Mouse (Mus musculus): ENCODE results near the gene Ninl. TPM values are rescaled to one million over a fixed set of nuclear protein-coding genes. Genes with fewer than 3 reads are reported as not detected.

Gene Ninl
- total and polyA plus RNA-seq, 3 experiments, result 3.6 to 7.5 (median 5.6) TPM

DNA sequence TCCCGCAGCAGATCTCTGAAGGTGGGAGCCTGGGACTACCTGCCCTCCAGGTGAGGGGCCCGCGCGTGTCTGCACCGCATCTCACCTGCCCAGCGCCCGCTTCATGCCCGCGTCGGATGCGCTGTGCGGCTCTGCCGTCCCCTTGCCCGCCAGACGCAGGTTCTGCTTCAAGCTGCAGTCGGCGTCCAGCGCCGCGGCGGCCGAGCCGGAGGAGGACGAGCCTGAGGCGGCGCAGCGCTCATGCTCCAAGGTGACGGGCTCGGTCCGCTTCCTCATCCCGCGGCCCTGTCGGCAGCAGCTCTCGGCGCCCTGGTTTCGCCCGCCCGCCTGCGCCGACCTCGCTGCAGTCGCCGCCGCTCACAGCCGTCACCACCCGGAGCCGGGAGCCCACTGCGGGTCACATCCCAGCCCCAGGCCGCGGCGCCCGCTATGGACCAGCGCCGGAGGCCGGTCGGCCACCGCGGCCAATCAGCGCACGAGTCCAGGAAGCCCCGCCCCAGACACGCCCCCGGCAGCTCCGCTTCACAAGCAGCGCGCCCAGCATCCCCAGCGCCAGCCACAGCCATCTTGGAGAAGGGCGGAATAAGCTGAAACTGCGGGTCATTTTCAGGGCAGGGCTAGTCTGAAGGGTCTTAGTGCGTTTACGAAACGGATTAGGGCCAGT lies 134.8 kb downstream of the Ninl start, which contains the start of gene Abhd12:
TSS of gene Abhd12 (minus strand) at position 470 of the 664 bp plus-strand sequence.
- H3K27me3 ChIP-seq (ENCODE audit: insufficient read depth, low read length), result no peaks in the 10 kb centered on the region

DNA sequence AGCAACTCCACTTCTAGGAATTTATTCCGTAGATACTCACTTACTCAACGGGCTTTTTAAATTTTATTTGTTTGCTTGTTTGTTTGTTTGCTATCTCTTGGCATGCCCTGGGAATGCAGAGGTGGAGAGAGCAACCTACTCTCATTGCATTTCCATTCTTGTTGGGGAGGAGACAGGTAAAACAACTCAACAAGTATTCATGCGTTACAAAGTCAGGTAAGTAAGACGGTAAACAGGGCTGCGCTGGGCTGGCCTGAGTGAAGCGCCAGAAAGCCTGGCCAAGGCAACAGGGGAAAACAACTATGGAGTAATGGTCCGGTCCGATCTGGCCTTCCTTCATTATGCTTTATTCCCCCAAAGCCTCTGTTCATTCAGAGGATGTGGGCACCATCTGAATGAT lies 136.8 kb downstream of the Ninl start:
- Histone ChIP-seq H3K9me3 (replicated peaks) (no peaks in the 10 kb centered on the region), H3K27me3 (ENCODE audit: insufficient read depth, low read length) (no peaks in the 10 kb centered on the region), H3K4me3 (ENCODE audit: low read depth, low read length) (no peak overlapping the region), H3K36me3 (replicated peaks) (peaks cover 31% of the 10 kb centered on the region), H3K4me1 (ENCODE audit: insufficient read depth, low read depth, low read length) (peaks cover 25% of the 10 kb centered on the region)
- TF ChIP-seq CTCF (IDR thresholded peaks at IDR 0.05; ENCODE audit: low read depth, low read length) (no peak), POLR2AphosphoS5 (IDR thresholded peaks at IDR 0.05; ENCODE audit: insufficient replicate concordance, low read depth, low read length) (no peak), GATA2 (IDR thresholded peaks at IDR 0.05; ENCODE audit: borderline replicate concordance, low read depth, low read length) (no peak), GATA1 (IDR thresholded peaks at IDR 0.05; ENCODE audit: borderline replicate concordance, low read length) (no peak), TAL1 (conservative IDR thresholded peaks at IDR 0.05; ENCODE audit: low read depth, low read length) (no peak)
- ATAC-seq (ENCODE audit: extremely low read depth, insufficient number of reproducible peaks, low FRiP score, poor library complexity, severe bottlenecking) (no peak), DNase-seq (ENCODE audit: low spot score) (no peak)

More for the DNA sequence above, 134.8 kb downstream of the Ninl start, which contains the start of gene Abhd12:
- no peaks in the 10 kb centered on the region for H3K9me3 ChIP-seq (replicated peaks)
- peaks cover 14% of the 10 kb centered on the region for H3K36me3 ChIP-seq (replicated peaks)
- DNase-seq (ENCODE audit: low spot score), result peak; percentile 99
- ATAC-seq (ENCODE audit: extremely low read depth, insufficient number of reproducible peaks, low FRiP score, poor library complexity, severe bottlenecking), result peak; percentile 90
- H3K4me3 ChIP-seq (ENCODE audit: low read depth, low read length), result peak within 1 kb of the TSS; percentile 99
- no peak for TF ChIP-seq TAL1 (conservative IDR thresholded peaks at IDR 0.05; ENCODE audit: low read depth, low read length)
- TF ChIP-seq CTCF (IDR thresholded peaks at IDR 0.05; ENCODE audit: low read depth, low read length), result no peak
- TF ChIP-seq GATA2 (IDR thresholded peaks at IDR 0.05; ENCODE audit: borderline replicate concordance, low read depth, low read length), result no peak
- no peak for TF ChIP-seq POLR2AphosphoS5 (IDR thresholded peaks at IDR 0.05; ENCODE audit: insufficient replicate concordance, low read depth, low read length)
- TF ChIP-seq GATA1 (IDR thresholded peaks at IDR 0.05; ENCODE audit: borderline replicate concordance, low read length), result no peak
- peaks cover 29% of the 10 kb centered on the region for H3K4me1 ChIP-seq (ENCODE audit: insufficient read depth, low read depth, low read length)

DNA sequence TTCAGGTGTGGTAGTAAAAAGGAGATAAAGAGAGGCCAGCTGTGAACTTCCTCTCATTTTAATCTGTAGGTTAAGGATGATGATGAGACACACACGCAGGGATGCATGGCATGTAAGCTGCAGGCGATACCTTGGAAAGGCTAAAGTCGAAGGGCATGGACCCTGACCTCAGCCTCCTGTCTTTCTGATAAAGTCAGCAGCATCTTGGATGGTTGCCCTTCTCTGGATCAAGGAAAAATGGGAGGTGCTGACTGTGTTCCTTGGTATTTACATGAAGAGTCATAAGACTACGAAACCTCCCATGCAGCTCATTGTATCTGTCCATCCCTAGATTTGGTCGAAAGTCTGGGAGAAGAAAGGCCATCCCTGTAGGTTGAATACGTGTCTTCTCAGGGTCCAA lies 138.8 kb downstream of the Ninl start:
- ATAC-seq (ENCODE audit: extremely low read depth, insufficient number of reproducible peaks, low FRiP score, poor library complexity, severe bottlenecking) (no peak), DNase-seq (ENCODE audit: low spot score) (no peak)
- Histone ChIP-seq H3K36me3 (replicated peaks) (peaks cover 41% of the 10 kb centered on the region), H3K27me3 (ENCODE audit: insufficient read depth, low read length) (no peaks in the 10 kb centered on the region), H3K9me3 (replicated peaks) (no peaks in the 10 kb centered on the region), H3K4me1 (ENCODE audit: insufficient read depth, low read depth, low read length) (peaks cover 28% of the 10 kb centered on the region), H3K4me3 (ENCODE audit: low read depth, low read length) (no peak overlapping the region)
- TF ChIP-seq GATA2 (IDR thresholded peaks at IDR 0.05; ENCODE audit: borderline replicate concordance, low read depth, low read length), result no peak
- TF ChIP-seq GATA1 (IDR thresholded peaks at IDR 0.05; ENCODE audit: borderline replicate concordance, low read length), result no peak
- no peak for TF ChIP-seq CTCF (IDR thresholded peaks at IDR 0.05; ENCODE audit: low read depth, low read length)
- TF ChIP-seq POLR2AphosphoS5 (IDR thresholded peaks at IDR 0.05; ENCODE audit: insufficient replicate concordance, low read depth, low read length), result no peak
- no peak for TF ChIP-seq TAL1 (conservative IDR thresholded peaks at IDR 0.05; ENCODE audit: low read depth, low read length)

DNA sequence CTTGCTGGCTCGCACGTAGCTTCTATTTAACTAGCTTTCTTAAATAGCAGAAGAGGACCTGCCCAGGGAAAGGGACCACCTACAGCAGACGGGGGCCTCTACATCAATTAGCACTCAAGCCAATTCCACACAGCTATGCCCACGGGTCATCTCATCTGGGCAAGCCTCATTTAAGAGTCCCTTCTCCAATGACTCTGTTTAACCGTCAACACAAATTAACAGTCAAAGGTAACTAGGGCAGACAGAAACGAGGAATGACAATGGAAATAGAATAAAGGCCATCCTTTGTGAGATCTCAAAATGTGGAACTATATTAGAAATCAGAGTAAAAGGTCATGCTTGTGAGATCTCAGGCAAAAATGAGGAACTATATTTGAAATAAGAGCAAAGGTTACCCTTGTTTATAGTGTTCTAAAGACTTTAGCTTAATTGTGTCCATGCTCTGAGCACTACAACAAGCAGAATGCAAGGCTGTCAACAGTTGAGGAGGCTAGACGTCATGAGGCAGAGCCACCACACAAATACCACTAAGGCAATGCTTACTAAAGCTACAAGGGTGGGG lies 143.4 kb downstream of the Ninl start:
- Histone ChIP-seq H3K27me3 (ENCODE audit: insufficient read depth, low read length) (no peaks in the 10 kb centered on the region), H3K4me3 (ENCODE audit: low read depth, low read length) (no peak overlapping the region), H3K4me1 (ENCODE audit: insufficient read depth, low read depth, low read length) (peaks cover 10% of the 10 kb centered on the region; the same call in 1 of the 2 replicates), H3K9me3 (replicated peaks) (no peaks in the 10 kb centered on the region), H3K36me3 (replicated peaks) (peaks cover 44% of the 10 kb centered on the region)
- ATAC-seq (ENCODE audit: extremely low read depth, insufficient number of reproducible peaks, low FRiP score, poor library complexity, severe bottlenecking), result no peak
- TF ChIP-seq TAL1 (conservative IDR thresholded peaks at IDR 0.05; ENCODE audit: low read depth, low read length), result no peak
- no peak for TF ChIP-seq CTCF (IDR thresholded peaks at IDR 0.05; ENCODE audit: low read depth, low read length)
- no peak for DNase-seq (ENCODE audit: low spot score)

DNA sequence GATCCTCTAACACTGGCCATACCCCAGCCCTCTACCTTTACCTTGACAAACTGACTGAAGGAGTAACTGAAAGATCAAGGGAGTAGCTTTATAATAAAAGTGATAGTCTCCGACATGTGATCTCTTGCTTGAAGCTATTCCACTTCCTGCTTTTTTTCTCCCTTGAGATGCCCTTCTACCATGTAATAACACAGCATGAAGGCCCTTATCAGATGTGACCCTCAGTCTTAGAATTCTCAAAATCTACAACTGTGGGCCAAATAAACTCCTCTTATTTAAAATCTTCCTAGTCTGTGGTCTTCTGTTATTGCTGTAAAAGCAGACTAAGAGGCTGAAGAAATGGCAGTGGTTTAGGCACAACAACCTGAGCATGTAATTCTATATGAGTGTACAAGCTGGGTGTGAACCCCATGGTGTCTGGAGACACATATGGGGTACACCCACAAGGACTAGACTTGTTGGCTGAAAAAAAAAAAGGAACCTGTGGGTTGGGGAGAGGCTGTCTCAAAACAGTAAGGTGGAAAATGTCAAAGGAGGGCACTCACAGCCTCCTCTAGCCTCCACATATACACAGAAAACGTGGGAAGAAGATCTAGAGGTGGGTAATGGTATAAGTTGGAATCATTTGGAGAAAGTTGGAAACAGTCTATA lies 144.4 kb downstream of the Ninl start:
- ATAC-seq (ENCODE audit: extremely low read depth, insufficient number of reproducible peaks, low FRiP score, poor library complexity, severe bottlenecking) (no peak), DNase-seq (ENCODE audit: low spot score) (no peak)
- no peaks in the 10 kb centered on the region for H3K27me3 ChIP-seq (ENCODE audit: insufficient read depth, low read length)
- H3K9me3 ChIP-seq (replicated peaks), result no peaks in the 10 kb centered on the region
- H3K4me1 ChIP-seq (ENCODE audit: insufficient read depth, low read depth, low read length), result peaks cover 10% of the 10 kb centered on the region; the same call in 1 of the 2 replicates
- H3K36me3 ChIP-seq (replicated peaks), result peaks cover 42% of the 10 kb centered on the region
- TF ChIP-seq CTCF (IDR thresholded peaks at IDR 0.05; ENCODE audit: low read depth, low read length), result no peak
- TF ChIP-seq GATA2 (IDR thresholded peaks at IDR 0.05; ENCODE audit: borderline replicate concordance, low read depth, low read length), result no peak
- TF ChIP-seq TAL1 (conservative IDR thresholded peaks at IDR 0.05; ENCODE audit: low read depth, low read length), result no peak
- no peak for TF ChIP-seq POLR2AphosphoS5 (IDR thresholded peaks at IDR 0.05; ENCODE audit: insufficient replicate concordance, low read depth, low read length)
- no peak for TF ChIP-seq GATA1 (IDR thresholded peaks at IDR 0.05; ENCODE audit: borderline replicate concordance, low read length)
- no peak overlapping the region for H3K4me3 ChIP-seq (ENCODE audit: low read depth, low read length)

DNA sequence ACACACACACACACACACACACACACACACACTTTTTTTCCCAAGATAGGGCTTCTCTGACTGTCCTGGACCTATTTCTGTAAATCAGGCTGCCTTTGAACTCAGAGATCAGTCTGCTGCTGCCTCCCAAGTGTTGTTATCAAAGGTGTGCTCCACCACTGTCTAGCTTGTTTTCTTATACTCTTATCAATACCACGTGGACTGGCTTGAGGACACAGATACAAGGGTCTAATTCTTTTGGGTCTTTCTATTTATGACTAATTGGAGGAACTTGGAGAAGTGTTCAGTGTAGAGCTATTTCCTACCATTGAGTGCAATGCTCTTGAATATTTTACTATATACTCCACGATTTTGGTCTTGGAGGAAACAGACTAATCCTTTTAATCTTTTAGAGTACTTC lies 151.8 kb downstream of the Ninl start:
- no peak for TF ChIP-seq CTCF (IDR thresholded peaks at IDR 0.05; ENCODE audit: low read depth, low read length)
- Histone ChIP-seq H3K9me3 (replicated peaks) (no peaks in the 10 kb centered on the region), H3K36me3 (replicated peaks) (peaks cover 35% of the 10 kb centered on the region), H3K4me3 (ENCODE audit: low read depth, low read length) (no peak overlapping the region), H3K4me1 (ENCODE audit: insufficient read depth, low read depth, low read length) (no peaks in the 10 kb centered on the region; the same call in 1 of the 2 replicates), H3K27me3 (ENCODE audit: insufficient read depth, low read length) (no peaks in the 10 kb centered on the region)
- ATAC-seq (ENCODE audit: extremely low read depth, insufficient number of reproducible peaks, low FRiP score, poor library complexity, severe bottlenecking) (no peak), DNase-seq (ENCODE audit: low spot score) (no peak)
